Mouse (Mus musculus) megakaryocyte-erythroid progenitor cell, adult 5 weeks (primary cell): ENCODE measurements around the gene Eif1b. TPM values are rescaled to one million over a fixed set of nuclear protein-coding genes. Genes with fewer than 3 reads are reported as not detected.

ENCODE experiments used
- polyA plus RNA-seq: library from polyadenylated mRNA; stranded (reverse); fragments of >175 nt; gene quantifications from 2 replicates; pipeline ENCODE4 v1.2.3, GENCODE M21; 2012

Gene Eif1b
- polyA plus RNA-seq: 103 and 107 TPM in 2 replicates

GRCm38 (mm10) chr9:120492010-120492399, at the start of gene Eif1b:
Gene Eif1b, plus strand, starts transcription at chr9:120492232.

GRCm38 (mm10) chr9:120539662-120540251, 47.7 kb downstream of the Eif1b start, which contains the start of gene Entpd3:
Gene Entpd3, plus strand, starts transcription at chr9:120539818.

Other genes starting within 250 kb of the Eif1b start
- gene Myrip, start 190.7 kb upstream of the Eif1b start, polyA plus RNA-seq: 0.54 and 0.56 TPM in 2 replicates
- gene Entpd3, start 47.6 kb downstream of the Eif1b start, polyA plus RNA-seq: 0.01 TPM in 1 of 2 replicates, not detected in the other
- gene Rpl14, start 79.2 kb downstream of the Eif1b start, polyA plus RNA-seq: 1,216 and 1,490 TPM in 2 replicates